Mouse (Mus musculus): Measurements from ENCODE around the gene Asap3.

Asap3 gene

DNA sequence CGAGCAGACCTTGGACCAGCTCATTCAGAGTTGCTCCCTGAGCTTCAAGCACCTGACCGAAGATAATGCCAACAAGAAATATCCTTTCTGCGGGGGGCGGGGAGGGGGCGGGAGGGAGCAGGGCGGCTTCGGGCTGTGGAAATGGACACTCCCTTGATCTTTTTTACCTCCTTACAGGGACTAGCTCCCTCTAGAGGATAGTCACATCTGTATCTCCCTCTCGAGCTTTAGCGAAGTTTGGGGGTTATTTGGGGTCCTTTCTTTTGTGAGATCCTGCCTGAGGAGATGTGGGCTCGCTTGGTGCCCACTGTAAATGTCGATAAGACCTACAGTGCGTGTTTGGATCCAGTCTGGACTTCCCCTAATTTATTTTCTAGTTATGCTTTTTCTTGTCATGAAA is 24.8 kb upstream of the Asap3 start:
- DNase-seq (ENCODE audit: low spot score), result no peak

DNA sequence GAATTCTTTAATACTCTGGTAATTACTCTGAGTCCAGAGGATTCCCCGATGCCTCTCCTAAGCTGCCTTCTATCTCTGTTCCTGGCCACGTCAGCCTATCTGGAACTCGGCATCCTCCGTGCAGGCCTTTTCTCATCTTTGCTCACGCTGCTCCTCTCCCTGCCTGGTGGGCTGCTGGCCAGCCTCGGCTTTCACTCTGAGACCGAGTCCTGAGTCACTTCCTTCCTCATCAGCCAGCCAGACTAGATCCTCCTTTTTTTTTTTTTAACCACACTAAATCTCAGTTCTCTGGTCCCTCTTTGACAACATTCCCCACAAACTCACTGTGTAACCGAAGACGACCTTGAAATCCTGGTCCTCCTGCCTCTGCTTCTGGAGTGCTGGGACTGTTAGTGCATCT is 20.8 kb upstream of the Asap3 start:
- DNase-seq (ENCODE audit: low spot score), result no peak

DNA sequence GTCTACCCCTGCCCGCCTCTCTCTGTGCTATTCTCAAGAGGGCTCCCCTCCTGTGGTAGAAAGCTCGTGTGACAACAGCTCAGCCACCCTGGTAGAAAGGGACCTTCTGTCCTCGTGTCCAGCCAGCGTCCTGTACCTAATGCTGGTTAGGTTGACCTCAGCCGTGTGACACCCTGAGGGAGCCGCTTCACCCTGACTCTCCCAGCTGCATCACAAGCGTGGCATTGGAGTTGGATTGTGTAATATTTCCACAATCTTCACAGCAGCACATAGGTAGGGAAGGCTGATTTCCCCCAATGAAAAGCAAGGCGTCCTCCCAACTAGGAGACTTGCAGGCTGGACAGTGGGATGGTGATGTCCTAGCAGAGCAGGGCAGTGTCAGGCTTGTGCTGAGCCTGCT is 19.9 kb upstream of the Asap3 start:
- no peak for DNase-seq (ENCODE audit: low spot score)

DNA sequence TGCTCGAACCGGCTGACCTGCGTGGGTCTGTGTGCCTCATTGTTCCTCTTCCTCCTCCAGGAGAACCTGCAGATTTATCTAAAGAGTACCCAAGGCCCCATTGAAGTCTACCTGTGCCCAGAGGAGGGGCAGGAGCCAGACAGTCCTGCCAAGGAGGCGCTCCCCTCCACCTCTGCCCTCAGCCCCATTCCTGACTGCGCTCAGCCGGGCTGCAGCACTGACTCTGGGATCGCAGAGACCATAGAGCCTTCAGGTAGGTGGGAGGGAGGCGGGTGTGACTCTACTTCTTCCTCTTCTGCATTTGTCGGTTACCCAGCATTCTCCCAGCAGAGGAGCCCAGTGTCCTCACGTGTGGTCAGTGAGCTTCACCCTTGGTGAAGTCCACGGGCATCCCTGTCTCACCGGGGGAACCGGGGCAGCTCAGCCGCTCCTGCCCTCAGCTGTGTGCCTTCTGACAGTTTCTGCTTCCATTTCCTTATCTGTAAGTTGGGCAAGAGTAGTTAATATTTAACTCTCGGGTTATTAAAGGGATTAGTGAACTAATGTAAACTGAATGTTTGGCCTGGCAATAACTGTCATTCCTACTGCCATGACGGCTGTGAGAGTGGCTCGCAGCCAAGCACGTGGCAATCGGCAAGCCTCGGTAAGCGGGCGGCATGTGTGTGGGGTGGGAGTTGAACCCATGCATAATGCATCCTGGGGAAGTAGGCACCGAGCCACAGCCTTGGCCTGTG is 19.3 kb upstream of the Asap3 start:
- DNase-seq (ENCODE audit: low spot score), result no peak

DNA sequence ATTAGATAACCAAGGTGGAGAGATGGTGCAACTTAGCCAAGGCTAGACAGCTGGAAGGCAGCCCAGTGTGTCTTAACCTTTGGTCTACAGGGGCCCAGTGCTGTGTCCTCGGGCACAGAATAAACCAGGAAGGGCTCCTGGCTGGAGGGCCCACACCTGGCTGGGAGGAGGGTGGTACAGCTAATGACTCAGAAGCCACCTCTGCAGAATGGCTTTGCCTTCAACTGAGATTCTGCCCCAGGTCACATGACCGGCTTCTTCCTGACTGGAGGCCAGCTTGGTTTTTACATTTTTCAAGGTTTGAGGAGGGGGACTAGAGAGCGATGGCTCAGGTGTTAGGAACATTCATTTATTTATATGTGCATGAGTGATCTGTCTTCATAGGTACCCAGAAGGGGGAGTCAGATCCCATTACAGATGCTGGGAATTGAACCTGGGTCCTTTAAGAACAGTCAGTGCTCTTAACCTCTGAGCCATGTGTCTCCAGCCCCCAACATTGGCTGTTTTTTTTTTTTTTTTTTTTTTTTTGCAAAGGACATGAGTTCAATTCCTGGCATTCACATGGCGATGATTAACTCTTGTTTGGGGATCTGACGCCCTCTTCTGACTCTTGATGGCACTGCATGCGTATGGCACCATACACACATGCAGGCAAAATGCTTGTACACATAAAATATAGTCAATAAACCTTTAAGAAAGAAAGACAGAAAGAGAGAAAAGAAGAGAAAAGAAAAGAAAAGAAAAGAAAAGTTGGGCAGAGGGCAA is 17.0 kb upstream of the Asap3 start:
- DNase-seq (ENCODE audit: low spot score), result no peak

DNA sequence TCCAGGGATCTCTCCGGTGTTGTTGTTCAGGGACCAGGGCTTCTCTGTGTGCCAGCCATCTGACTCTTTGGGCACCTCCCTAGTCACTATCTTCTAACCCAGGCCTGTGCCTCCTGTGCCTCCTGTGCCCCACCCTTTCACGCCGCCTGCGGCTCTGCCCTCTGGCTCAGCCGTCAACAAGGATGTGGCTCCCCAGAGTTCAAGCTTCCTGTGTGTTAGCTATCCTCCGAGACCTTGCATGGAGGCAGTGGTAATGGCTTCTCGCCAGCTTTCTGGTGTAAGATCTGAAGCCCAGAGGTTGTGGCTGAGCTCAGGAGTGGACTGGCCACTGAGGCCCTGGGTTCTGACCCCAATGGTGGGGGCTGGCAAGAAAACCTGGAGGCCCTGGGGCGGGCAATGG is 16.3 kb upstream of the Asap3 start:
- no peak for DNase-seq (ENCODE audit: low spot score)

DNA sequence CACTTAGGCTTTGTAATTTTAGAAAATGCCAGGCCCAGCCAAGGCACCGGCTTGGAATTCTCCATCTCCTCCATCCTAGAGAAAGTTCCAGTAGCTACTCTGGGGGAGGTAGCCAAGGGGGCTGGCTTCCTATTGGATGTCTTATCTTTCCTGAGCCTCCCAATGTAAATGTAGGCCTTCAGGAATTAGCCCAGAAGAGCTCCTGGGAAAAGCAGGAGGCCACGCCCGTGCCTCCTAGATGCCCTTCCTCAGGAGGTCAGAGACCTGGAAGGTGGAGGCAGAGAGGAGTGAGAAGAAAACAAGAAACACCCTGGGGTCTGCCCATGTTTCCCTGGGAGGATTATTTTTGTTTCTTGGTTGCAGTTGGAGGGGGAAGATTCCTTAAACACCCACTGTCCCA is 12.6 kb upstream of the Asap3 start:
- DNase-seq (ENCODE audit: low spot score), result no peak

DNA sequence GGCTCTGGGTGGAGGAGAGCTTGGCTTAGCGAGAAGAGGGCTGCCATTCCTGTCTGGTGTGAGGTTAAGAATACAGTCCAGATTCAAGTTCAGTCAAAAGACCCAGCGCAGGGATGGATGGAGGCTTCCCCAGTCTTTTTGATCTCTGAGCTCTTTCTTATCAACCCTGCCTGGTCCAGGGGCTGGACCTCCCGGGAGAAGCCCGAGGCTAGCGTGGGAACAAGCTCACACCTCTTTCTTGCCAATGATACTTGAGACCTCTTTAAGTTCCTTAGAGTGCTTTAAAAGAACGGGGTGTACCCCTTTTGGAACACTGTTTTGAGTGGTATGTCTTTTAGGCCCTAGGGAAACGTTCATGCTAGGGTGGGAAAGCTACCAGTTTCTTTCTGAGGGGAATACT is 11.1 kb upstream of the Asap3 start:
- no peak for DNase-seq (ENCODE audit: low spot score)

DNA sequence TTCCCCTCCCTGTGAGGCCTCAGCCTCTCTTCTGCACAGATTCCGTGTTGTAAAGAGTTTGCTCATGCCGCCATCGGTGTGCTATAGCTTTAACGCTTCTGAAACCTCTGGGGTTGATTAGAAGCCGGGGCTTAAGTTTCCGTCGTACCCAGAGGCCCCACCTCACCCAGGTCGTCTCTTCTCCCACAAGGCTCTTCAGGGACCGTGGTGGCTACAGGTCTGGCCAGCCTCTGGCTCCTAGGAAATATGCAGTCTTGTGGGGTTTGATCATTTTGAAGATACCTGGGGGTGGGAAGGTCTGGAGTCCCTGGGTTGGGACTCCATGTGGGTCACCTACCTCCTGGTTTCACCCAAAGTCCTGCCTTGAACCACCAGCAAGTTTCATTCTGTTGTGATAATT is 10.5 kb upstream of the Asap3 start:
- no peak for DNase-seq (ENCODE audit: low spot score)

DNA sequence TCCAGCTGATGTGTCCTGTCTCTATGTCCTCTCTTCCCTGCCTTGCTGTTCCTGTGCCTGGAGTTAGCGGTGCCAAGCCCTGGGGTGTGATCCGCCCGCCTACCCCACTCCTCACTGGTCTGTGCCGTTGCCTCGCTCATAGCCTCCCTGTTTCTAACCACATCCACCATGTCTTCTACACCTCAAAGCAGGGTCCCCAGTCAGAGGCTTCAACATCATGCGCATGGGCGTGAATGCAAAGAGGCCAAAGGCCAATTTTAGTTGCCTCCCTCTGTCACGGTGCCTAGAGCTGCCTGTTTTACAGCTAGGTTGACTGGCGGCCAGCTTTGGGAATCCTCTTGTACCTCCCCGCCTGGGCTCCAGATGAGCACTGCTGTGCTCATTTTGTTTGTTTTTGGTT is 10.0 kb upstream of the Asap3 start:
- DNase-seq (ENCODE audit: low spot score), result no peak

DNA sequence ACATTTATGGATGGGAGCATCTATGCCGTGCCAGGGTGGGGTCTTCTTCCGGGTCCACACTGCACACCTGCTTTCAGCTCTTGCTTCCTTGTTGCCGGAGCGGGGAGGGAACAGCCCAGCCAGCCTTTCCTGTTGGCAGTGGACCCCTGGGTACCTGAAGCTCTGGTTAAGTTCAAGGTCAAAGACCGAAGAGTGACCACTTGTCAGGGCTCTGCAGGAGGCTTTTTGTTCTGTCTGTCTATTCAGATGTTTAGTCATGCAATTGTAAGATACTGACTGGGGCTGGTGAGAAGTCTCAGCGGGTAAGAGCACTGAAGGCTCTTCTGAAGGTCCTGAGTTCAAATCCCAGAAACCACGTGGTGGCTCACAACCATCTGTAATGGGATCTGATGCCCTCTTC is 7.3 kb upstream of the Asap3 start:
- DNase-seq (ENCODE audit: low spot score), result no peak

DNA sequence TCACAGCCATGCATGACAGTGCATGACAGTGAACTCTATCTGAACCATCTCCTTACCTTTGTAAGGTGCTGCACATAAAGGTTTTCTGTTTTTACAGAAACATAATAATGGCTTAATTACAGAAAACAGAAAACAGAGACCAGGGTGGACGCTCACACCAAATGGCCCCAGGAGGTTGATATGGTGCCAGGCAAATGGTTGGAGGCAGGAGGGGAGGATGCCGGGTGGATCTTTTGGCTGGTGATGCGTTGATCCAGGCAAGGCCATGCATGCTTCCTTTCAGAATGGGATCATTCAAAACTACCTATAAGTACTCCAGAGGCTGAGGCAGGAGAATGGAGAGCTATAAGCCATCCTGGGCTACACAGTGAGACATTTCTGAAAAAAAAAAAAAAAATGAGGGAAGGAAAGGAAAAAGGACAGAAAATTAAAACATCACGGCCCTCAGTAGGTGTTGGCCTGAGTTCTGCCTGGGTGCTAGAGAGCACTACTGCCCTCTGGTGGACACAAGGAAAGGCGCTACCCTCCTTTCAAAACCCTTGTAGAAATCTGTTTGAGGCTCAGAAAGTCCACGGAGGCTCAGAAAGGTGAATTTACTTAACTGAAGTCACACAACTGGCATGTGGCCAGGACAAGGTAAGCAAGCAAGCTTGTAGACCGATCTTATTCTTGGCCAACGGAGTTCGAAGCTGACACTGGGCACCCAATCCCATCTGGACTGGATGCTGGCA is 6.4 kb upstream of the Asap3 start:
- peak; percentile 64 for DNase-seq (ENCODE audit: low spot score)

DNA sequence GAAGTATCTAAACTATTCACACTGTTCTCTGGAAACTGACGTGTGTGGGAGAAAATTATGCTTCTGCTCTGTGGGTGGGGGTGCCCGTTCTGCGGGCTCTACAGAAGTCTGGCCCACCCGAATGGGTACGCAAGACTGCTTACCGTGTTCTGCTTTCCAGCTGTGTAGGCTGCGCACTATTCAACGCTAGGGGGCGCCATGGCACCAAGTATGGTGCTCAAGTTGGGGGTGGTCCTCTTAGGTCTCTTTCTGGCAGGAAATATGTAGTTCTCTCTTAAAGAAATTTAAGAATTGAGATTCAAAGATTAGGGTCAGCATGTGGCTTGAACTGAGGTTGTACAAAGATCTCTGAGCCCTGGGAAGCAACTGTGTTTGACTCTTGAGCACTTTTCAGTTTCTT is 3.7 kb upstream of the Asap3 start:
- DNase-seq (ENCODE audit: low spot score), result peak; percentile 91

DNA sequence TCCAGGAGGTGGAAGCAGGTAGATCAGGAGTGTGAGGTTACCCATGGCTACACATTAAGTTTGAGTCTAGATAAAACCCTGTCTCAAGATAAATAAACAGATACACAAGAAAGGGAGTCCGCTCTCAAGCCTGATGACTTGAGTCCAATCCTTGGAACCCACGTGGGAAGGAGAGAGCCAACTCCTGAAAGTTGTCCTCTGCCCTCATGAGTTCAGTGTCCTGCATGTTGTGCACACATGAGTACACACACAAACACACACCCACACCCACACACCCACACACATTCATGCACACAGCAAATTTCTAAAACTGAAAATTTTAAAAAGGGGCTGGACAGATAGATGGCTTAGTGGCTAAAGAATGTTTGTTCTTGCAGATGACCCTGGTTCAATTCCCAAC is 1.4 kb upstream of the Asap3 start:
- DNase-seq (ENCODE audit: low spot score), result no peak

DNA sequence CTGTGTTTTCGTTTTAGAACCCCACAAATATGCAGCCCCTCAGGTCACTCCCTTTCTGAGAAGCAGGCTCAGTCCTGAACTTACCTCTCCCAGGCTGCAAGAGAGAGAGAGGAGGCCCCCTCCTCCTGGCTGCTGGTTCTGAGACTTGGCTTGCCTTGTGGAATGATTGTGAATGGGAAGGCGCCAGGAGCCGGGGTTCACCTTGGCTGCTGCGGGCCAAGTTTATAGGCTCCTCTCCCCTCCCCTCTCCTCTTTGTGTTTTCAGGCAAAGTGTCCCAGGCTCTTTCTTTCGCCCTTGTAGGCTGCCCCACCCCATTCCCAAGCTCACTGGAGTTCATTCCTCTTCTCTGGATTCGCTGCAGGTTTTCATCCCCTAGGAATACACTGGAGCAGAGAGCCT is 778 bp downstream of the Asap3 start:
- DNase-seq (ENCODE audit: low spot score), result no peak

DNA sequence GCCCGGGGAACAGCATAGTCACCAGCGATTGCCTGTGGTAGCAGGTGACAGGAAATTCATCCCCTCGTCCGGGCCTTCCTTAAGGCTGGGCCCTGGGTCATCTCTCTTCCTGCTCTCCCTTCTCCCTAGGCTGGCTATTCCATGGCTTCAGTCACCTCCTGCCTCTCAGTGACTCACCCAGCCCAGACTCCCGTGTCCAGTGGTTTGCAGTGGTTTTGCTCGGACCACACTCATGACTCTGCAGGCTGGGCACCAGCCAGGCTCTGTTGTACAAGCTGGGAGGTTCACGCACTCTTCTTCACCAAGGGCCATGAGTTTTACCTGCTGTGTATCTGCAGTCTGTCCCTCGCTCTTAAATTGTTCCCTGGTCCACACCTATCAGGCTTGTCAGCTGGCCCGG is 4.8 kb downstream of the Asap3 start:
- DNase-seq (ENCODE audit: low spot score), result no peak

DNA sequence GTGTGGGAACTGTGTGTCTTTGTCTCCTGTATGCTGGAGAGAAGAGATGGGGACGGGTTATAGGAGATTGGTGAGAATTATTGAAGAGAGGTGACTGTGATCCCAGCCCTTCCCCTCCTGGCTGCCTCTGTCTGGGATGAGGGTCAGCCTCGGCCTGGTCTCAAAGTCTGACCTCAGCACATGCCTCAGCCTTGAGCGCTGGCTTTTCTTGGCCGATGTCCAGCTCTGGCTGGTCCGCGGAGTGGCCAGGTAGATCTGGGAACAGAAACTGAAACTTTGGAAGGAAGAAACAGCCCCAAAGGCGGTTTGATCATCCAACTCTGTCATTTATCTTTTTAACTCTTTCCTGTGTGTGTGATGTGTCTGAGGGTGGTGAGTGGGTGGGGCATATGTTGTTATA is 7.5 kb downstream of the Asap3 start:
- DNase-seq (ENCODE audit: low spot score), result peak; percentile 62

DNA sequence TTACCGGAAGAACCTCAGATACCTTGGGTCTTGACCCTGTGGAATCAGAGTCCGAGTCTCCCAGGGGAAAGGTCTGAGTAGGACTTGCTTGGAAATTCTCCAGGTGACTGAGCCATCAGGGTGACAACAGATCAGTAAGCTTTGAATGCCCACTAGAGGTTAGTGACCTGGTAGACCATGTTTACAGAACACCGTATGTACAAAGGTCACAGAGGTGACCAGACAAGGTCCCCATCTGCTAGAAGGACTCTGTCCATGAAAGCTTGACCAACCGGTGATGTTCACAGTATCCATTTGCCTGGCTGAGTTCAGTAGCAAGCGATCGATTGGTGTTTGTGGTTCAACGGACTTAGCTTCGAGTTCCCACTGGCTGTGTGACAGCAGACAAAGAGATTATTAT is 8.7 kb downstream of the Asap3 start:
- no peak for DNase-seq (ENCODE audit: low spot score)

DNA sequence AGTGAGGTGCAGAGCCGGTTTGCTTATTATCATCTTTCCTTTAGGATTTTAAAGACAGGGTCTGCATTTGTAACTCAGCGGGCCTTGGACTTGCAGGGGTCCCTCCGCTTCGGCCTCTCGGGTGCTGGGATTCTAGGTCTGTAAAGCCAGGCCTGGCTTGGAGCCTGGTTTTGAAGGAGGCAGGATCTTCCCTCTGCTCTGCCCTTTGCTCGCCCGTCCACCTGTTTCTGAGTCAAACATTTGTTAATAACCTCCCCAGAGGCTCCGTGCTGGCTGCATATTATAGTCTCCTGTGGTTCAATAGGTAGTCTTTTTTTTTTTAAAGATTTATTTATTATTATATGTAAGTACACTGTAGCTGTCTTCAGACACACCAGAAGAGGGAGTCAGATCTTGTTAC is 9.4 kb downstream of the Asap3 start:
- no peak for DNase-seq (ENCODE audit: low spot score)

DNA sequence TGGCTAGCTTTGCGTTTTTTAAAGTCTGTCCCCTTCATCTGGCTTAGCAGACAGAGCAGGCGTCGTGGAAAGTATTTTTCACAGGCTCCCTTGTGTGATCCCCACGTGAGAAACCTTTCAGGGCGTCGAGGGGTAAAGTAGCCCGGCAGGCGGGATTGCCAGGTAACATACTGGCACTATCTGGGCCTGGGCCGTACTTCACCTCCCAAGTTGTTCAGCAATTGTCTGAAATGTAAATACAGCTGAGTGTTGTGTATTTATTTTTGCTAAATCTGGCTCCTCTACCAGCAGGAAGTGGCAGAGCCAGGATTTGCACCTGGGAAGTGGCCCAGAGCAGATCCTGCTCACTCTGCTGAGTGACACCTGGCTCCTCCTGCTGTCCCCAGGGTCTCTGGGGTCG is 10.9 kb downstream of the Asap3 start:
- DNase-seq (ENCODE audit: low spot score), result no peak

DNA sequence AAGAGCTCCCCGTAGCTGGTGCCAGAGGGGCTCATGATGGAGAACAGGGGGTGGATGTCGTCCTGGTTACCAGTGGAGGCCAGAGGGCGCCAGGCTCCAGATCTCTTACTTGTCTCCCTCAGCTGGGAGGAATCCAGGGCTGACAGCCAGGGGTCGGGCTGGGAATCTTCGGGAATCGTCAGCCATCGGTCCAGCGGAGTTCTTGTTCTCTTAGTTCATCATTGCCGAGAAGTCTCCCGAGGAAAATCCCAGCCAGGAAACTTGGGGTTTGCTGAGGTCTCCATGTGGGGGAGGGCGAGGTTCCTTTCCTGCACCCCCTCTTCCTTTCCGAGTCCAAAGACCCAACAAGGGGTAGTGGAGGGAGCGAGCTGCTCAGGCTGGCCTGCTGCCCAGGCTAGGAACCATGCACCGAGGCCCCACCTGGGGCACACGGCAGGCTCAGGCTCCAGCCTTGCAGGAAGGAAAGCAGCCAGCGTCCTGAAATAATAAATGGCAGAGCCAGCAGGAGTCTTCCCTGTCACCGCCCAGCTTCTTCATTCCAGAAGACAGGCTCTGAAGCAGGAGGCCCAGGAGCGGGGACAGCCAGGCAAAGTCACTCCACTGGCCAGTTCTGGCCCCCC is 12.5 kb downstream of the Asap3 start:
- peak; percentile 80 for DNase-seq (ENCODE audit: low spot score)

DNA sequence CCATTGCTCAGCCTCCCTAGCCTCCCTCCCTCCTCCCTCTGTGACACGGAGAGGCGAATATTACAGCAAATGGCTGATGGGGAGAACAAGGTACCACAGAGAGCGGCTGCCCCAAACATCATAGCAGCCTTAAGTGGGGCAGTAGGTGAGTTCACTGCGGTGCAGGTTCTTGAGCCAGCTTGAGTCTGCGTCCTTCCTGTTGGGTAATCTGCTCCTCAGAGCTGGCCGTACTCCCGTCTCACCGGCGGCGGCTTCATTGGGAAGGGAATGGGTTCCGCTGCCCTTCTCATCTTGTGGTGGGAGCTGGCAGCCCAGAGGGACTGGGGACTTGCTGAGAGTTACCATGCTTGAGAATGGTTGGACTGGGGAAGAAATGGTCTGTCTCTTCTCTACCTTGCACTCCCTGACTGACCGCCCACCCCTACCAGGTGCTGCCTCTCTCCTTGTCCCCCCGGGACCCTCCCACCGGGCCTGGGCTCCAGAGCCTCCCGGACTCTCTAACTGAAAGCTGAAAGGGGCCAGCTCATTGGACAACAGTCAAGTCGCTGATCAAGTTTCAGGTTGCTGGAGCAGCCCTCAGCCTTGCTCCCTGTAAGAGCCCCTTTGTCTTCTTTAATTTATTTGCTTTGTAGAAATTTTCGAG is 14.1 kb downstream of the Asap3 start:
- no peak for DNase-seq (ENCODE audit: low spot score)
